Mouse (Mus musculus): ENCODE data around the gene Pigm.

The Pigm gene

DNA sequence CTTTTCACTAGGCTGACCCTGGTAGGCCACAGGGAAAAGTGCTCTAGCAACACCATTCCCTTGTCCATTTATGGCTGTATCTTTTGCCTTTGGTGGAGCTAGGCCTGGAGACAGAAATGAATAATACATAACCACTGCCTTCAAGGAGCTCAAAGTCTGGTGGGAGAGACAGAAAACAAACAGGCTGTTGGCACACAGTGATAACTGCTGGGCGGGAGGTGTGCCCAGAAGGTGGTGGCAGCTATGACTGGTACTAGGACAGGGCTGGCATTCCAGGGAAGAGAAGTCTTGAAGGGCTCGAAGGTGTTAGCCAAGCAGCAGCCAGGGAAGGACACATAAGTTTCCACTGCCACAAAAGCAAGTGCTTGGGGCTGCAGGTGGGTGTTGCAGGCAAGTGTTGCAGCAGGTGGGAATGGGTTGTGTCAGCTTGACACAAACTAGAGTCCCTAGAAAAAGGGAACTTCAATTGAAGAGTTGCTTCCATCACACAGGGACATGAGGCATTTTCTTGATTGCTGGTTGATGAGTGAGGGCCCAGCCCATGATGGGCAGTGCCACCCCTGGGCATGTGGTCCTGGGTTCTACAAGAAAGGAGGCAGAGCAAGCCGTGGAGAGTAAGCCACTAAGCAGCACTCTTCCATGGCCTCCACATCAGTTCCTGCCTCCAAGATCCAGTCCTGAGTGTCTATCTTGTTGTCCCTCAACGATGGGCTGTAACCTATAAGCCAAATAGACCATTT is 37.3 kb downstream of the Pigm start:
- no peak for DNase-seq (ENCODE audit: low read depth, low spot score)

DNA sequence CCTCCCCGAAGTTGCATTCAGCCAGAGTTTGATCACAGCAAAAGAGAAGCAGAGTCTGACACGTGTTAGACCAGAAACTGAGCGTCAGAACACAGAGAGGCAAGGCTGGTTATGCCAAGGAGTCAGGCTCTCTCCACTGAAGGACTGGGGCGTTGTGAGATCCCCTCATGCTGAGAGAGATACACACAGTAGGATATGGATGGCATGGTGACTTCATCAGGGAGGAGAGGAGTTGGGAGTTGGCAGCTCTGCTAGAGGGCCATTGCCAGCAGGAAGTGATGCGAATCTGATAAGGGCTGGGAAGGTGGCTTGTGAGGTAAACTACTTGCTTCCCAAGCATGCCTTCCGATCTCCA is 37.9 kb downstream of the Pigm start:
- no peak for DNase-seq (ENCODE audit: low read depth, low spot score)

GRCm38 (mm10) chr1:172415061-172415460 is 38.7 kb downstream of the Pigm start:
- DNase-seq (ENCODE audit: low read depth, low spot score), result no peak

DNA sequence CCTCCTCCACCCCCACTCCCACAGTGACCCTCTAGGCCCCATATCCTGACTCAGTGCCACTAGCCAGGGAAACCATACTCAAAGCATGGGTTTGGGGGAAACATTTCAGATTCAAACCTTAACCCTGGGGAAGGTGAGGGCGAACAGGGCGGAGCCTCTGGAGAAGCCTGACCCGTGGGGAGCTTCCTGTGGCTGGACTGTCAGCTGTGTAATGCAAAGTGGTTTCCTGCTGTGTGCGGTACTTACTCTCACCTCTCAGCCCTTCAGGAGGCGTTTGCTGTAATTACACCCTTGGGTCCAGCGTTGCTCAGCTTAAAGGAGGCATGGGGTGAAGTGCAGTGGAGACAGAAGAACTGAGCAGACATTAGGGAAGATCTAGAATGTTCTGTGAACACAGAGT is 41.8 kb downstream of the Pigm start:
- DNase-seq (ENCODE audit: low read depth, low spot score), result no peak

DNA sequence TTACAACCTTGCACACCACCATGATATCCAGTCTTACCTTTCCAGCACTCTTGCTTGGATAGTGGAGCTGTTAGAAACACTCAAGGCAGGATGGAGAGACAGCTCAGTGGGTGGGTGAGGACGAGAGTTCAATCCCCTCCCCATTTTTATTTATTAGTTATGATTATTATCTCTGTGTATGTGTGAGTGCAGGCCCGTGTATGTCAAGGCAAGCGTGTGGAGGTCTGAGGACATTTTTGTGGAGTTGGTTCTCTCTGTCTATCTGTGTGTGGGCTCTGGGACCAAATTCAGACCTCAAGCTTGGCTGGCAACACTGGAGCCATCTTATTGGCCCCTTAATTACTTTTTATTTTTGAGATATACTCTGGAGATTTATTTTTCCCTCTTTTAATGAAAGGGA is 42.3 kb downstream of the Pigm start:
- DNase-seq (ENCODE audit: low read depth, low spot score), result no peak

- no peak for DNase-seq (ENCODE audit: low read depth, low spot score)
Observed at GRCm38 (mm10) chr1:172420181-172420580, 43.8 kb downstream of the Pigm start.

GRCm38 (mm10) chr1:172423393-172423792 is 47.0 kb downstream of the Pigm start:
- no peak for DNase-seq (ENCODE audit: low read depth, low spot score)

- no peak for DNase-seq (ENCODE audit: low read depth, low spot score)
Observed at GRCm38 (mm10) chr1:172426419-172426818, 50.1 kb downstream of the Pigm start.

- no peak for DNase-seq (ENCODE audit: low read depth, low spot score)
Observed at GRCm38 (mm10) chr1:172427841-172428240, 51.5 kb downstream of the Pigm start.

DNA sequence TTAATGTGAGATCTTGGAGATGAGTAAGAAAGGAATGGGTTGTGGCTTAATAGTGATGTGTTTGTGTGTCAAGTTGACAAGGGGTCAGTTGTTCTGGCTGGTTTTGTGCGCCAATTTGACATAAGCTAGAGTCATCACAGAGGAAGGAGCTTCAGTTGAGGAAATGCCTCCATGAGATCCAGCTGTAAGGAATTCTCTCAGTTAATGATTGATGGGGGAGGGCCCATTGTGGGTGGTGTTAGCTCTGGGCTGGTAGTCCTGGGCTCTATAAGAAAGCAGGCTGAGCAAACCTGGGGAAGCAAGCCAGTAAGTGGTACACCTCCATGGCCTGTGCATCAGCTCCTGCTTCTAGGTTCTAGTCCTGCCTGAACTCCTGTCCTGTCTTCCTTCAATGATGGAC is 52.3 kb downstream of the Pigm start:
- no peak for DNase-seq (ENCODE audit: low read depth, low spot score)

DNA sequence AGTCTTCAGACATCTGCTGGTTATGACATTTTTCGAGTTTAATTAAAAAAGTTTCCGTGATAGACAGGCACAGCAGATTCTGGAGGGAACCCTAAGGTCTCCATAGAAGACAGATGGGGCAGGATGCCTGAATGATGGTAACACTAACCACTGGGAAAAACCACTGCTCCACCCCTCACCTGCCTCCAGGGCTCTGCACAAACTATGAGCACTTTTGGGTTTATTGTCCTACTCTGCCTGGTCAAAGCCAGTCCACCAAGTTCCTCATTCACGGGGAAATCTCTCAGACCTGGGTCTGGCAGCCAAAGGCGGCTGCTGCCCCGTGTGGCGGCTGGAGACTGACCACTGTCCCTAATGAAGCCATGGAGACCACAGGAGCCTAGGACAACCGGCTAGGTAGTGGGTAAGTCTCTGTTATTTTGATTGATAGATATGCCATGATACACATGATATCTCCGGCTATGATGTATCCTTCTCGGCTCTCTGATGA is 54.4 kb downstream of the Pigm start:
- DNase-seq (ENCODE audit: low read depth, low spot score), result no peak

DNA sequence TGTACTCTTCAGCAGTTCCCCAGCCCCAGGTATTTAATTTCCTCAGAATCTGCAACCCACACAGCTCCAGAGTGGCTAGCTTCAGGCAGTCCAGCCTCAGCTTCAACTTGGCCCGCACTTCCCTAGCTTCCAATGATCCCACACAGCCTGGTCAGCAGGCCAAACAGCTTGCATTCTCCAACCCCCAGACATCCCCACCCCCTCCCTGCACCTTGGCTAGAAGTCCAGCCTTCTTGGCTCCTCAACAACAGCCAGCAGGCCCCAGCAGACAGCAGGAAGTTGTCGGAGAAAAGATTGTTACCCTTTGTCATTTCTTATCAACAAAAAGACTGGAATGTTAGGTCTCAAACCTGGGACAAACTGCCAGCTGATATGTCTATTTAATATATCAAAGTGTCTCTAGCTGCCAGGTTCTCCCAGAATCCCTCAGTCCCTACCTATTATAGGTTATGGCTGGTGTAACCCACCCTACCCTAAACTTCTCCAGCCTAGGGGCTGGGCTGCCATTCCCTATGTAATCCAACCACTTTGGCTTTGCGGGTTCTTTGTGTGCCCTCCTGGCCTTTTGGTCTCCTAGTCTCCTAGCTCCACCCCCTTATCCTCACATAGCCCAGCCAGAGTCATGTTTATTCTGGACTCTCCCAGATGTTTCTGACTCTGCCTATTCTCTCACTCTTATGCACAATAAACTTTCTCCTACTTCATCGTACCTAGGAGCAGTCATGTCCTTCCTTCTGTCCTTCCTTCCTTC is 55.7 kb downstream of the Pigm start:
- no peak for DNase-seq (ENCODE audit: low read depth, low spot score)

- no peak for DNase-seq (ENCODE audit: low read depth, low spot score)
Observed at GRCm38 (mm10) chr1:172432587-172432955, 56.2 kb downstream of the Pigm start.

DNA sequence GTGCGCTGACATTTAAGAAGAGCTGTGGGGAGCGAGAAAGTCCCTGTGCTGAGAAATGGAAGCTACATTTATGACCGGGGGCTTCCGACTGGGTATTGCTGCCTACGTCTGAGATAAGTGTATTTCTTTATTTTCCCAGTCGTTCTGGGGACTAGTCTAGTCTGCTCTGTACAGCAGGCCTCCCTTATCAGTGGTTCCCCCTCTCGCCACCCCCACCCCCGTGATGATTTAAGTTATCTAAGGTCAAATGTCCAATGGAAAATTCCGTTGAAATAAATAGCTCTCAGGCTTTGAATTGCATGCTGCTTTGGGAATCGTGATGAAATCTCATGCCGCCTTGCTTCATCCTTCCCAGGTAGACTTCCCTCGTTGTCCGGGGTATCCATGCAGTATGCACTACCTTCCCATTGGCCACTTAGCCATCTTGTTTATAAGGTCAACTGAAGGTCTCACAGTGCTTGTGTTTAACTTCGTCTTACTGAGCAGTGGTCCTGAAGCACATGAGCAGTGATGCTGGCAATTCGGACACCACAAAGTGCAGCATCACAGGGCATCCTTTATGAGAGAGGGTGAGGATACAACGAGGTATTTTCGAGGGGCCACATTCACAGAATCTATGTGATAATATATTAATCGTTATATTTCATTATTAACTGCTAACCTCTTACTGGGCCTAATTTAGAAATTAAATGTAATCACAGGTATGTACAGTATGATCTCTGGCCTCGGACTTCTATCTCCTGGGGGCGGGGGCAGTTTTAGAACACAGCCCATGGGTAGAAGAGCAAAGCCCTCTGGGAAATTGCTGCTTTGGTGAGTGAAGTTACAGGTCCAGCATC is 56.9 kb downstream of the Pigm start:
- no peak for DNase-seq (ENCODE audit: low read depth, low spot score)

Data from c-Kit-negative CD71-positive TER-119-positive erythroid progenitor cells, embryonic 14.5 days (primary cell).